Mouse (Mus musculus) embryonic facial prominence, embryonic 13.5 days (tissue): ENCODE results near the gene Ccnj. TPM values are rescaled to one million over a fixed set of nuclear protein-coding genes. Genes with fewer than 3 reads are reported as not detected.

ENCODE experiments used
- ATAC-seq: fragments of 200-750 bp; cut with Nextera tagmentation; 2 replicates; pipeline ENCODE4 v1.8.0; 2017; ENCODE audit warnings: low read depth; ENCODE audit not compliant: insufficient number of reproducible peaks, insufficient read depth, low FRiP score, low TSS enrichment
- H3K27ac ChIP-seq: fragments of 300-500 bp; sonication (generic); 2 replicates; pipeline ENCODE4 v1.5.1; 2015; ENCODE audit warnings: moderate library complexity, mild to moderate bottlenecking, inconsistent platforms
- H3K27me3 ChIP-seq: fragments of 300-500 bp; sonication (generic); 2 replicates; pipeline ENCODE4 v1.6.1; 2015; ENCODE audit warnings: mild to moderate bottlenecking, inconsistent platforms
- H3K36me3 ChIP-seq: fragments of 300-500 bp; sonication (generic); 2 replicates; pipeline ENCODE4 v1.6.1; 2015; ENCODE audit warnings: mild to moderate bottlenecking, inconsistent platforms
- H3K4me1 ChIP-seq: fragments of 300-500 bp; sonication (generic); 2 replicates; pipeline ENCODE4 v1.6.1; 2015; ENCODE audit warnings: inconsistent platforms
- H3K4me2 ChIP-seq: fragments of 300-500 bp; sonication (generic); 2 replicates; pipeline ENCODE4 v1.6.1; 2015; ENCODE audit warnings: moderate library complexity, mild to moderate bottlenecking, inconsistent platforms
- H3K4me3 ChIP-seq: fragments of 300-500 bp; sonication (generic); 2 replicates; pipeline ENCODE4 v1.5.1; 2015; ENCODE audit warnings: mild to moderate bottlenecking, inconsistent platforms
- H3K9ac ChIP-seq: fragments of 300-500 bp; sonication (generic); 2 replicates; pipeline ENCODE4 v1.6.1; 2015; ENCODE audit warnings: mild to moderate bottlenecking, inconsistent platforms
- H3K9me3 ChIP-seq: fragments of 300-500 bp; sonication (generic); 2 replicates; pipeline ENCODE4 v1.6.1; 2016; ENCODE audit warnings: inconsistent platforms
- WGBS: fragments of 180-500 bp; shearing (Covaris S2); methylation state at CpG from one replicate; pipeline ENCODE4 v1.1.7; 2015; ENCODE audit warnings: mixed read lengths; 5-methylcytosine and 5-hydroxymethylcytosine counted together
- polyA plus RNA-seq: library from polyadenylated mRNA; unstranded; fragments of >200 nt; fragmentation: Nextera tagmentation; extraction: Ambion mirVana; gene quantifications from 2 replicates; pipeline ENCODE4 v1.2.1, GENCODE M21; 2015

The Ccnj gene
- polyA plus RNA-seq, 1 experiment from 2014 or later = 18.4 TPM

DNA sequence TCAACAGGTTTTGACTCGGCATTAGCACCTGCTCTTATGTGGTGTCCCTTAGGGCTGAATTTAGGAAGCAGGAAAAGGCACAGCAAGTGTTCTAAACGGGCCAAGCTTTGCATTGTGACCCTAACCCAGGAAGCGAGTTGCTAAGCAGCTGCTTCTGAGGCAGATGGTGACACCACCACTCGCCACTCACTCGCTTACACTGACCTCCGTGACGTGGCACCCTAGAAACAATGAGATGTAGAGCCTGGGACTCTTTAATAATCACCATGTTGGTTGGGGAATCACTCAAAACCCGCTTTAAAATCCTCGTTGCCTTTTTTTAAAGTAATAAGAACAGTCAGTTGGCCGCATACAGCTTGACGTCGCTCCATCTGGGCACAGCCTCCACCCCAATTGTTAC lies 18.3 kb downstream of the Ccnj start:
- no peak for ATAC-seq
- H3K4me2 ChIP-seq = no peak overlapping the region
- WGBS = 89% methylated on average over 12 of the region's 12 CpGs

DNA sequence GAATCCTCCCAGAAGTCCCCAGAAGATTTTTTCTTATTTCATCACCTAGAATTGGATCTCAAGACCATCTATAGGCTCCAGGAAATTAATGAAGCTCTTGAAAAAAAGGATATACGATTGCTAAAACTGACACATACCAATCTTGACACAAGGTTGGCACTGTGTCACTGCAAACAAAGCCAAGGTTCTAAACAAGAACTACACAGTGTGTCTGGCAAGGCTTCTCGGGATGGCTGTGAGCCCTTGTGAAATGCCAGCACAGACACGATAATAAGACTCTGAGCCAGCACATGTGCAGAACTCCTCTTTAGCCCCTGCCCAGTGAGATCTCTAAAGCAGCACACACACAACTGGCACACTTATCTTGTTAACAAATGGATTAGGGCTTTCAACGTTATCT lies 28.5 kb downstream of the Ccnj start:
- Histone ChIP-seq H3K27ac (no peak overlapping the region), H3K4me1 (no peaks in the 10 kb centered on the region), H3K9me3 (no peaks in the 10 kb centered on the region), H3K4me2 (no peak overlapping the region), H3K27me3 (peaks cover 12% of the 10 kb centered on the region), H3K36me3 (no peaks in the 10 kb centered on the region), H3K4me3 (no peak overlapping the region), H3K9ac (no peak overlapping the region)
- ATAC-seq = no peak
- WGBS = 64% methylated on average over 4 of the region's 4 CpGs

More for the DNA sequence above, 18.3 kb downstream of the Ccnj start:
- Histone ChIP-seq H3K4me3 (no peak overlapping the region), H3K36me3 (peaks cover 63% of the 10 kb centered on the region), H3K27me3 (no peaks in the 10 kb centered on the region), H3K9ac (no peak overlapping the region), H3K27ac (no peak overlapping the region), H3K4me1 (no peaks in the 10 kb centered on the region), H3K9me3 (no peaks in the 10 kb centered on the region)

DNA sequence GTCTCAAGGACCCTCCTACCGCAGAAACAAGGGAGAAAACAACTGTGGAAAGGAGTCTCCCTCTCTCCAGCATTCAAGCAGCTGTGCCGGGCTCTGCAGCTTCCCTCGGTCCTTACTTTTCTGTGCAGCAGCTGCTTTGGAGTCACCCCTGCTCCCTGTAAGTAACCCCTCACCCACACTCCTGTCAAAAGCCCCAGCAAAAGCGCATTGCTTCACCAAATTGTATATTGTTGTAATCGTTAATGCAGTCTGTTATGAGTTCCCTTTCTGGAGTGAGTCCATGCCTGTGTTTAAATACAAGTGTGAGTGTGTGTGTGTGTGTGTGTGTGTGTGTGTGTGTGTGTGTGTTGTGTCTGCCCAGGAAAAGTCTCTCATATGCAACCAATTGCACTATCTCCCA lies 37.2 kb downstream of the Ccnj start:
- Histone ChIP-seq H3K9me3 (no peaks in the 10 kb centered on the region), H3K4me2 (peak overlapping the region; percentile 34), H3K4me1 (no peaks in the 10 kb centered on the region; the same call in 1 of the 2 replicates), H3K4me3 (no peak overlapping the region), H3K9ac (no peak overlapping the region), H3K36me3 (no peaks in the 10 kb centered on the region), H3K27me3 (peaks cover 25% of the 10 kb centered on the region), H3K27ac (no peak overlapping the region)
- ATAC-seq = no peak
- 27% methylated on average over 5 of the region's 5 CpGs for WGBS

DNA sequence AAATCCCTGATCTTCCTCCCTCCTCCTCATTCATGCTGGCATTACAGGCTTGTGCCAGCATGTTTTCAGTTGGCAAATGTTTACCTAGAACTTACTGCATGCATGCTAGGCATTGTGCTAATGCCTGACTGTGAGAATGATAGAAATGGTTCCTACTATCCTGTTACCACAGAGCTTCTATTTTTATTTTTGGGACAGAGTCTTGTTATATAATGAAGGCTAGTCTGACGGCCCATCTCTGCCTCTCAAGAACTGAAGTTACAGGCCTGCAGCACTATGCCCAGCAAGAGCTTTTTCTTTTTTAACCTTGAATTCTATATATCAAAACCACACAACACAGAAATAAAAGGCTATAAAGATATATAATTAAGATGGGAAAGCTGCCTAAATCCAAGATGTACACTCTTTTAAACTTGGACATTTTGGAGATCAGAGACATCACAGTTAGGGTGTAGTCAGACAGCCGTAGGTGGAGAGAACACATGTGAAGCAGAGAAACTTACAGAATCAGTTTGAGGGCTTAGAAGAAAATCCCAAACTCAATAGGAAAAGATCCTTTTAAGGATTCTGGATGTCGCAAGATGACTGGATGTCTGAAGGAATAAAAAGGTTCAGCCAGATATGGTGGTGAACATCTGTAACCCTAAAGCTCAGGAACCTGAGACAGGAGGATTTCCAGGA lies 38.5 kb downstream of the Ccnj start:
- H3K36me3 ChIP-seq = no peaks in the 10 kb centered on the region
- no peak for ATAC-seq
- H3K4me2 ChIP-seq = no peak overlapping the region
- H3K27me3 ChIP-seq = peaks cover 27% of the 10 kb centered on the region
- no peak overlapping the region for H3K27ac ChIP-seq
- H3K4me3 ChIP-seq = no peak overlapping the region
- H3K9ac ChIP-seq = no peak overlapping the region
- WGBS = 86% methylated on average over 3 of the region's 3 CpGs
- H3K4me1 ChIP-seq = peaks cover 3% of the 10 kb centered on the region; the same call in 1 of the 2 replicates
- no peaks in the 10 kb centered on the region for H3K9me3 ChIP-seq

DNA sequence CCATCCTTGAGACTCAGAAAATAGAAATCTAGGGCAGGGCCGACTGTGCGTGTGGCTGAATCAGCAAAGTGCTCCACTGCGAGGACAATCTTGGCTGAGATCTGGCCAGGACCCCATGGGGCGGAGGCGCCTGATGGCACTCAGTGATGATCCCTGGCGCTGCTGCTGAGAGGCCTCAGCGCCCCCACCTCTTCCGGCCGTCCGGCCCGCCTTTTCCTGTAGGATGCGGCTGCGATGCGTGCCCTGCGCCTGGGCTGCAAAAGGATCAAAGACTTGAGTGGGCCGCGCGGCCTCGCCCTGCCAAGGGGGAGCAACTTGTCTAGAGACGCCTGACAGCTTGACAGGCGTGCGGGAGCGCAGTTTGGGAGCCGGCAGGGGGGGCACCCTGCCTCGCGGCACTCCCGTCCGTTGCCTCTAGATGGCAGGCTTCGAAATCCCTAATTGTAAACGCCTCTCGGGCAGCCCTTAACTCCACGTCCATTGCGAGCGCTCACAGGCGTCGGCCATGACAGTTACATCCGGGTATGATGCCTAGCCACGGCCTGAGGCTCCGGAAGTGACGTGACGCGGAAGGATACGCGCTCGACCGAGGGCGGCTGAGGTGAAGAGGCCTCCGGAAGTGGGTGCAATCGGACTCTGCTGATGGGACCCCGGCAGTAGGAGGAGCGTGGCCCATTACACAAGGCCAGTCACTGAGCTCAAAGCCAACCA lies 42.0 kb downstream of the Ccnj start:
- Histone ChIP-seq H3K9me3 (no peaks in the 10 kb centered on the region), H3K27me3 (peaks cover 44% of the 10 kb centered on the region), H3K9ac (peak overlapping the region; percentile 70), H3K4me2 (peak overlapping the region; percentile 72), H3K4me1 (peaks cover 3% of the 10 kb centered on the region; the same call in 1 of the 2 replicates), H3K4me3 (peak overlapping the region; percentile 57), H3K36me3 (no peaks in the 10 kb centered on the region), H3K27ac (peak overlapping the region; percentile 83)
- 1% methylated on average over 51 of the region's 51 CpGs for WGBS
- ATAC-seq = peak; percentile 85

DNA sequence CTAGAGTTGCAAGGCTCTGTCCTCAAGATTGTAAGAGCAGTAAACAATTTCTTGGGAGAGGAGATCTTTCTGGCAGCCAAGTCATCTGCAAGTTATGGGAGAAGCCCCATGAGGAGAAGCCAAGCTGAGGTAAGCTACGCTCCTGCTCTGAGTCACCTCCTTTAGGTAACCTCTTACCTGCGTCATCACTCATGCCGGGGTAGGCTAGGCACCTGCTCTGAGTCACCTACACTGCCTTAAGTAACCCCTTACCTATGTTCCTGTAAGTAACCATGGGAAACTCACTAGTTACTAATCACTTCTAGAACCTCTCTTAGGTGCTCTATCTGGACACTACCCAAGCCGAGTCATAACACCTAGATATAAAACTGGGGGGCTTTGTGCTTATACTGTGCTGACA lies 50.6 kb downstream of the Ccnj start:
- WGBS = 87% methylated on average over 4 of the region's 4 CpGs
- no peak for ATAC-seq
- H3K27me3 ChIP-seq = peaks cover 74% of the 10 kb centered on the region

DNA sequence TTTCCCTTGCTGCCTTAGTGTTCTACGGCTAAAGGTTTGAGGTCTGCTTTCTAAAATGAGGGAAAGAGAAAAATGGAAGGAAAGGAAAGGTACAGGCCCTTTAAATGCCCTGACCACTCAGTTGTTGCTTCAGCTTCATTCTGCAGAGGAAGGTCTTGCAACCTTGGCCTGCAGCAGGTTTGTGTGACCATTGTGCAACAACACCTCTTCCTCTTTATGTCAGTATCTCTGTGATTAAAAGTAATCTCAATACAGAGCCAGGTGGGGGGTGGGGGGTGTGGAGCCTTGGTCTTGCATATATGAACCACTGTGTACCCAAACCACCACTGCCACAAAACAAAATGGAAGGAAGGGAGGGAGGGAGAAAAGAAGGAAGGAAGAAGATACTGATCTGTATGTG lies 57.8 kb downstream of the Ccnj start:
- 82% methylated on average over 1 of the region's 1 CpGs for WGBS
- no peaks in the 10 kb centered on the region for H3K9me3 ChIP-seq
- H3K36me3 ChIP-seq = no peaks in the 10 kb centered on the region
- no peak overlapping the region for H3K4me3 ChIP-seq
- no peaks in the 10 kb centered on the region for H3K4me1 ChIP-seq
- no peak overlapping the region for H3K9ac ChIP-seq
- no peak overlapping the region for H3K27ac ChIP-seq
- peaks cover 65% of the 10 kb centered on the region for H3K27me3 ChIP-seq
- no peak for ATAC-seq
- H3K4me2 ChIP-seq = no peak overlapping the region

More for the DNA sequence above, 50.6 kb downstream of the Ccnj start:
- Histone ChIP-seq H3K36me3 (no peaks in the 10 kb centered on the region), H3K27ac (no peak overlapping the region), H3K4me3 (no peak overlapping the region), H3K9me3 (no peaks in the 10 kb centered on the region), H3K4me1 (no peaks in the 10 kb centered on the region), H3K9ac (no peak overlapping the region), H3K4me2 (no peak overlapping the region)

DNA sequence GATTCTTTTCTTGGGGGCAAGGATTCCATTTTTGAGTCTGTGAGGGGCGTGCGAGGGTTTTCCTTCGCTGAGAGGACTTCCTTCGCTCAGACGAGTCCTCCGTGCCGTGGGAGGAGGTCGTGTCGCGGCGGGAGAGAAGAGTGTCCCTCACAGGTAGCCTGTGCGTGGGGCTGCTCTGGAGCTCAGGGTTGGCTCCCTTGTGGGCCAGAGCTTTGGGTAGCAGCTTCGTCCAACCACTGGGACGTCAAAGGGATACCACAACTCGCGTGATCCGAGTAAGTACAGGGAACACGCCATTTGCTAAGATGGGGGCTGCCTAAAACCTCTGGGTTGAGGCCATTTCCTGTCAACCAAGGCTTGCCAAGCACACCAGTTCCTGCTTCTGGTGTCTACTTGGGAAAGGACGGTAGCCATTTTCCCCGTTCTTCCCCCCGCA lies 63.0 kb downstream of the Ccnj start:
- peaks cover 6% of the 10 kb centered on the region; the same call in 1 of the 2 replicates for H3K36me3 ChIP-seq
- peak overlapping the region; percentile 81 for H3K9ac ChIP-seq
- peak overlapping the region; percentile 72 for H3K4me2 ChIP-seq
- peaks cover 32% of the 10 kb centered on the region for H3K27me3 ChIP-seq
- 0 out of 2 replicates have a peak, but pooled peaks have one; percentile 3 for ATAC-seq
- peak overlapping the region; percentile 71 for H3K4me3 ChIP-seq
- H3K9me3 ChIP-seq = no peaks in the 10 kb centered on the region
- WGBS = 49% methylated on average over 21 of the region's 21 CpGs
- H3K4me1 ChIP-seq = no peaks in the 10 kb centered on the region
- H3K27ac ChIP-seq = peak overlapping the region; percentile 97

DNA sequence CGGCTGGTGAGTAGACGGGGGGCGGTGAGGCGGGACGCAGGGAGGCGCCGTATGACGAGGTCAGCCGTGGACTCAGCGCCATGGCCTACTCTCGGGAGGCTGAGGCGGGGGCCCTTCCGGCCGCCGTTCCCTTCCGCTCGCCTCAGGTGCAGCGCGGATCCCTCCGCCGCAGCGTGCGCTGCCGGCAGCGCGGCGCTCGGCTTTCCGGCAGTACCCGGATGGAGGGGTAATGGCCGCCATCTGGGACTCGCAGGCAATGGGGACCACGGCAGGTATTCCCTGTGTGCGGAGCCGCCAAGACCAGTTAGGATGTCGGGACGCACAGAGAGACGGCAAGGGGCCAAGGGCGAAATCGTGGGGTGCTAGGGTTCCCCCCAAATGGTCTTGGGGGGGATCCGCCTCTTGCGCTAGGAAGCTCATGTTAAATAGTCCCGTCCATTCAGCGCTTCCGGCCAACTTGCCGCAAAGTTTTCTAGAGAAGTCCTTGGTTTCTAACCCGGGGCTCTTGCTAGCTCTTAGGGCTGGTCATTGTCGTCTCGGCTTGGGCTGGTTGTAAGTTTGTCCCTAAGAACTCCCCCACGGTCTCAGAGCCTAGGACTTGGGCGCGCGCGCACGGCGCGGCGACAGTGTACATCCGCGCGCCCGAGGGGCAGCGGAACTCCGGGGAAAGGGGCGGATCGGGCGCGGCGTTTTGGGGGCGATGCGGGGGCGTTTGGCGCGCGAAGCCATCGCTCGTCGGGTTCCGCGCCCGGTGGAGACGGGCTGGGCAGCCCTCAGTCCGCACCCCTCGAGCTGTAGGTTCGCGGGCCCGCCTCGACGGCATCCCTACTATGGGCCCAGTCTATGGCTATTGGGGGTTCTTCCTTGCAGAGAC lies 63.7 kb downstream of the Ccnj start, which contains the start of gene Zfp518a:
Zfp518a (plus strand) TSS at position 187 of the 874 bp plus-strand sequence.
- under 1% methylated on average over 89 of the region's 89 CpGs for WGBS
- peak; percentile 80 for ATAC-seq
- peak within 1 kb of the TSS; percentile 81 for H3K9ac ChIP-seq

DNA sequence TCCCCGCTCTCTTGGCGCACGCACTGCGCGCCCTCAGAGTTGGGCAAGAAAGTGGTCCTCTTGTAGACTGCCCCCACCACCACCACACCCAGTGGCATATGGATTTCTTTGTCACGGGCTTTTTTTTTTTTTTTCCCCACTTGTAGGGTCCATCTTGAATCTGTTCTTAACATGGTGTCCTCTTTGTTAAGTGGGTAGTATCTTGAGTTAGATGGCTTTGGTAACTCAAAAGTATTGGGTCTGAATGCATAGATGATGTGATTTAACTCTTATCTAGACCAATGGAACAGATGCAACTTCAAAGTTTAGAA lies 64.3 kb downstream of the Ccnj start:
- WGBS = 4% methylated on average over 6 of the region's 6 CpGs
- no peak for ATAC-seq
- H3K27ac ChIP-seq = peak overlapping the region; percentile 97
- peaks cover 8% of the 10 kb centered on the region; the same call in 1 of the 2 replicates for H3K36me3 ChIP-seq
- peak overlapping the region; percentile 72 for H3K4me2 ChIP-seq
- H3K4me3 ChIP-seq = peak overlapping the region; percentile 71
- H3K4me1 ChIP-seq = no peaks in the 10 kb centered on the region
- H3K9me3 ChIP-seq = no peaks in the 10 kb centered on the region
- peaks cover 24% of the 10 kb centered on the region for H3K27me3 ChIP-seq
- H3K9ac ChIP-seq = peak overlapping the region; percentile 81

More for the DNA sequence above, 63.7 kb downstream of the Ccnj start, which contains the start of gene Zfp518a:
- Histone ChIP-seq H3K36me3 (peaks cover 8% of the 10 kb centered on the region; the same call in 1 of the 2 replicates), H3K4me1 (no peaks in the 10 kb centered on the region), H3K27me3 (peaks cover 28% of the 10 kb centered on the region), H3K4me3 (peak within 1 kb of the TSS; percentile 71), H3K4me2 (peak within 1 kb of the TSS; percentile 72), H3K27ac (peak within 1 kb of the TSS; percentile 97), H3K9me3 (no peaks in the 10 kb centered on the region)
